Mouse (Mus musculus): ENCODE data around the gene Insm2.

The Insm2 gene

DNA sequence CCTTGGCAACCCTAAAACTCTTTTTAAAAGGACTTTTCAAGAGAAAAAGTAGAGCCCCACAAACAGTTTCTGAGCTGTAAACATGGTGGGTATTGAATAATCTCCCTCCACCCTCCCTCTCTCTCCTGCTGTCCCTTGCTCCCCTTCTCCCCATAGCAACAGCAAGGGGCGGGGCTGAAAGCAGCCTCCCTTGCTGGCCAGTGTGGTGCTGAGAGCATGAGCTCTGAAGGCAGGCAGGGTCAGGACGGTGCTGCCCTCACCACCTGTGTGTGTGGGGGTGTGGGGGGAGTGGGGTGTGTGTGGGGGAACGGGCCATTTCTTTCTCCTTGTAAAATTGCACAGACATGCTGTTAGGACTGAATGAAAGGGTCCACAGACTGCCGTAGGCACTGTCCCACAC lies 8.7 kb downstream of the Insm2 start:
- DNase-seq: no peak

DNA sequence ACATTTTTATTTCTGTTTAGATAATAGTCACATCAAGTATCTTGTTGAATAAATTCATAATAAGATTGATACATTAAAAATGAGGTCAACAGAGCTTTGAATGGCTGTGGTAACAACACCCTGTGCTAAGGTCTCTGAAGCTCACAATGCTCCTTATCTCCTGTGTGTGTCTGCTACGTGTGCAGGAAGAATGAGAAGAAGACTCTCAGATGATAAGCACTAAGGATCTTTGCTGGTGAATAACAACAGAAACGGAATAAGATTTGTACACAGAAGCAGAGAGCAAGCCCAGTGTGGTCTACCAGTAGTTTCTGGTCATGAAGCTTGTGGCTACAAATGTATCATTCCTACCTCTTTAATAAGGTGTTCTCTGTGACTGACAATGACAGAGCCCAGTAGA lies 11.6 kb downstream of the Insm2 start:
- DNase-seq: no peak

DNA sequence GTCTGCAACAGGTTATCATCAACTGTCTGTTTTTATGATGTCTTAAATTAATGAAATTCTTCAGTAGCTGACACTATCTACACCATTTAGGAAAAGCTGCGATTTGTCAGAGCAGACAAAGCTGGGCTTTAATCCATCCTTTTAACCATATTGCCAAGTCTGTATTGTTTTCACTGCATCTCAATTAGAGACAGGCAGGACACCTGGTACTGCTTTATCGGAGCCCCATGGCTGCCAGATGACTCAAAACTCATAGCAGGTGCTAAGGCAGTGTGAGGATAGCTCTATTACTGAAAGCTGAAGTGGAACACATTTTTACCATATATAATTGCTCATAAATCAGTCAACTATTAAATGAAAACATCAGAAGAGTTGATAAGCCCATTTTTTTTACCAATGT lies 21.1 kb downstream of the Insm2 start:
- DNase-seq: no peak

DNA sequence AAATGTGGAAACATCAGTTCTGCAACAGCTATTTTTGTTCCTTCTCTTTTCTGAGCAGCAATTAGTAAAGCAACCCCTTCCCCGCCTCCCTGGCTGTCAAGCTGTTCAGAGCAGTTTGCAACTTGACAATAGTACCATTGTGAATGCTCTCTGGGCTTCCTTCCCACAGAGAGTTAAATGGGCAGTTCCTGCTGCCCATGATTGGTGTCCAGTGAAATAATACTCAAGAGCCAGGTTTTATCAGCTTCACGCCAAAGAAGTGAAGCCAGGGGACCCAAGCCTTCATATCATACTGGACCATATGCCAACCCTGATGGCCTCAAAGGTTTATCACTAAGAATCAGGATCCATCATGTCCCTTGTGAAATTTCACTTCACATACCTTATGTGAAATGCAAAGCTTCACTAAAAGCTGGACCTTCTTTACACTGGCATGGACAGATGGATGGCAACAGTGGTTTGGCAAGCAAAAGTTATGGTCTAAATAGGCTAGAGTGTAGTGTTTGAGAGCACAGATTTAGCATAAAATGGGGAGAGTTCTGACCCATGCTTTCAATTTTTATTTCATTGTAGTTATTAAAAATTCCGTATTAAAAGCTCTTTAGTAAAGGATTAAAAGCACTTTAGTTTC lies 23.5 kb downstream of the Insm2 start:
- no peak for DNase-seq

DNA sequence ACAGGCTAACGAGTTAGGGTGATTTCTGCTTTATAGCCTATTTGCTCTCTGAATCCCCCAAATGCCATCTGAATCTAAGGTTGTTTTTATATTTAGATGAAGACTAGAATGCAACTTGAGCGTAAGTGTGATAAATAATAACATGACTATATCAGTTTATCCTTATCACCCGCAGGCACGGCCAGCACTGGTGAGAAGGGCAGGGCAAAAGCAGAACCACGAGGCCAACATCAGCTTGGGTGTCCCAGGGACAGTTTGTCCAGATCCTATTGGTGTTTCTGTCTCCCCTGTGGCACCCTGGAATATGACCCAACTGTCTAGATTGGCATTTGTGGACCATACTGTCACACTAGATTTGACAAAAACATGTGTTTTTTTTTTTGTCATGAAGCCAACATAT lies 24.0 kb downstream of the Insm2 start:
- no peak for DNase-seq

DNA sequence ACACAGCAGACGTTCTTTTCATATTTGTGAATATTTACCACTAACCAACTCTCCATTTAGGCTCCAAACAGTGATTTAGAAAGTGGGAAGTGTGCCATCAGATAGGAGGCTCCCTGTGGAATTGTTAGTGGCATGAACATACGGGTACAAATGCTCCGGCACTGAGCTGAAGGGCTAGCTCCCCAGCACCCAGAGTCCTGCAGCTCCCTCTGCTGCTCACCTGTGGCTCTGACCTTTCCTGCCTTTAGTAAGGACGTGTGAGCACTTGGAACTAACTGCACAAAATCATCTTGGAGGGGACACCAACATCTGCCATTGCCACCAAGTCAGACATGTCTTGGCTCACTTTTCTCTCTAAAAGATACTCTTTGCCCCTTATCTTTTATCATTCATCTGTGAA lies 27.5 kb downstream of the Insm2 start:
- no peak for DNase-seq

- DNase-seq: no peak
Observed at GRCm38 (mm10) chr12:55648011-55648525, 48.8 kb downstream of the Insm2 start.
